Mouse (Mus musculus): ENCODE data around the gene Elmo3.

DNA sequence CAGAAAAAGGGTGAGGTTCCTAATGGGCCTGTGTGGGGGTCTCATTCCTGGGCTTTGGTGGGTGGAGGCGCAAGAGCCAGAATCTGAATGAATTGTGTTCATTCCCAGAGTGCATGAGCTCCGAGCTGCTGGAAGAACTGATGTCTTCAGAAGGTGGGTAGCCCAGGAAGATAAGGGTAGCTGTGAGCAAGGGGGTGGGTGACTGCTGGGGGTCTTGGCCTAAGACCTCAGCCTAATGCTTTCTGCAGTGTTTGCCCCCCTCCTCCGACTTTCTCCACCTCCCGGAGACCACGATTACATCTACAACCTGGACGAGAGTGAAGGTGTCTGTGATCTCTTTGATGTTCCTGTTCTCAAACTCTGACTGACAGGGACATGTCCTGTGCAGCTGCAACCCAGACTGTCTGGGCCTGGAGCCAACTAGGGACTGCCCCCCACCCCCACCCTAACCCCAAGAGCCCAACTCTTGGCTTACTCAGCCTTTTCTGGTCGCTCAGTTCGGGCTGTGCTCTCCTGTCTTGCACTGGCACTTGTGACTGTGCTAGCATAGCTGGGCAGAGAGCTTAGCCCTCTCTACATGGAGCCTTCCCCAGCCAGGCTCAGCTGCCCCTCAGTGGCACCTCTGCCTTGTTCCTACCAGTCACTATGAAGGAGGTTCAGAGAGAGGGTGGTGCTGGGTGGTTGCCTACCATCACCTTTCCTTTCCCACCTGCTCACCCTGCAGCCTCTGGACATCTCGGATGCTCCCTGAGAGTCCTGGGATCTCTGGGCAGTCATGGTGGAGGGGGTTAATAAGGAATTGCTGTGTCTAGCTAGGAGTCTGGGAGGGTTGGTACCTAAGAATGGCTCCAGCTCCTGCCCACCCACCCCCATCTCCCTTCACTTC, 833 bp upstream of the Elmo3 start:
- TF ChIP-seq CTCF (IDR thresholded peaks at IDR 0.05 in 2 of 3, conservative IDR thresholded peaks at IDR 0.05 in 1 of 3; ENCODE audit: control insufficient read depth in 1 of 3, insufficient read depth in 1 of 3, low read depth in 2 of 3, low read length in 3 of 3, poor library complexity in 1 of 3, severe bottlenecking in 1 of 3) (no peak), POLR2A (IDR thresholded peaks at IDR 0.05; ENCODE audit: control insufficient read depth in 1 of 2, insufficient read depth in 1 of 2, low read depth in 1 of 2, low read length in 2 of 2, poor library complexity in 1 of 2) (peak in 1 of 2 experiments; percentile 27; a peak in 1 of 4 replicates), MAX (IDR thresholded peaks at IDR 0.05; ENCODE audit: low read length) (no peak)

Data from MEL (cell line).